Mouse (Mus musculus) CD4-positive naive resting alpha-beta T cell, adult 57 days (primary cell): ENCODE results near the gene Ablim2. TPM values are rescaled to one million over a fixed set of nuclear protein-coding genes. Genes with fewer than 3 reads are reported as not detected.

Experiments used
- total RNA-seq: library from RNA; stranded (reverse); gene quantifications from one replicate; pipeline ENCODE4 v1.2.4, GENCODE M21; 2023

The Ablim2 gene
- total RNA-seq: 5.0 TPM

DNA sequence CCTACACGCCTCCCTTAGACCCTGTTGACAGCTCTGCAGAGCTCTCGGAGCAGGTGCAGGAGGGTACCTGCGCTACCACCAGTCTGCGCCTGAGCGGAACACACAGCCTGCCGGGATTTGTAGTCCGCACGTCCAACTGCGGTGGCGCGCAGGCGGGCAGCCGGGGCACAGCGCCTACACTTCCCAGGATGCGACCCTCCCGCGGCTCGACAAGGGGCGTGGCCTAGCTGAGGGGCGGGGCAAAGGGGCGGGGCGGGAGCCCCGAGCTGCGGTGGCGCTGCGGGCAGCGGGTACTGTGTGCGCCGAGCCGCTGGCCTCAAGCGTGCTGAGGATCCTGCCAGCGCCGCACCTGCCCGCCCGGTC, at the start of gene Ablim2:
TSS of gene Ablim2 (plus strand) at position 242 of the 363 bp plus-strand sequence.

DNA sequence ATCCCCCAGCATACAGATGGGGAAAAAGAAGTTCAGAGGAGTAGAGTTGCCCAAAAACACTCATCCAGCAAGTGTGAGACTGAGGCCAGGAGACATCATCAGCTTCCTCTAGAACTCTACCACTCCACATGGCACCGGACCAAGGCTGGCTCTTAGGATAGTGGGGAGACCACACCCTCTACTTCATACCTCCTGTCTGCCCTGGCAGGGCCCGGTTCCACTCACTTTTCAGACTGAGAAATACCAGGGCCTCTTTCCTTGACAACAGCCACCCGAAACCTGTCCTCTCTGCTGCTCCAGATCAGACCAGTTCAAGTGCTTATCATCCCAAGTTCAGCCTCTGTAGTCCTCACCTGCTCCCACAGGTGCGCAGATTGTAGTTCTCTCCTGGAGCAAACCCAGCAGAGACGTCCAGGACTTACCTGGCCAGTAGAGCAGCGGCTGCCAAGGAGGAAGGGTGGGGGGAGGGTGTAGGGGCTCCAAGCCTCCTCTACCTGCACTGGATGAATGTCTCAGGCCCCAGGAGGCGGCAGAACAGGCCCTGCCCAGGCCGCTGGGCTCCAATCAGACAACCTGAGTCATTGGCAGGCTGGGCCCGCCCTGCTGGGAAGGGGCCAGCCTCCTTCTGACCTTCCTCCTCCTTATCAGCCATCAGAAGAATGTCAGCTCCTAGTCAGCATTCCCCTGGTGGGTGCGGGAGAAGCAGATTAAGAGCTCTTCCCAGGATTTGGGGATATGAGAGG, 18.0 kb upstream of the Ablim2 start, which contains the start of gene Sh3tc1:
TSS of gene Sh3tc1 (minus strand) at position 452 of the 743 bp plus-strand sequence.

DNA sequence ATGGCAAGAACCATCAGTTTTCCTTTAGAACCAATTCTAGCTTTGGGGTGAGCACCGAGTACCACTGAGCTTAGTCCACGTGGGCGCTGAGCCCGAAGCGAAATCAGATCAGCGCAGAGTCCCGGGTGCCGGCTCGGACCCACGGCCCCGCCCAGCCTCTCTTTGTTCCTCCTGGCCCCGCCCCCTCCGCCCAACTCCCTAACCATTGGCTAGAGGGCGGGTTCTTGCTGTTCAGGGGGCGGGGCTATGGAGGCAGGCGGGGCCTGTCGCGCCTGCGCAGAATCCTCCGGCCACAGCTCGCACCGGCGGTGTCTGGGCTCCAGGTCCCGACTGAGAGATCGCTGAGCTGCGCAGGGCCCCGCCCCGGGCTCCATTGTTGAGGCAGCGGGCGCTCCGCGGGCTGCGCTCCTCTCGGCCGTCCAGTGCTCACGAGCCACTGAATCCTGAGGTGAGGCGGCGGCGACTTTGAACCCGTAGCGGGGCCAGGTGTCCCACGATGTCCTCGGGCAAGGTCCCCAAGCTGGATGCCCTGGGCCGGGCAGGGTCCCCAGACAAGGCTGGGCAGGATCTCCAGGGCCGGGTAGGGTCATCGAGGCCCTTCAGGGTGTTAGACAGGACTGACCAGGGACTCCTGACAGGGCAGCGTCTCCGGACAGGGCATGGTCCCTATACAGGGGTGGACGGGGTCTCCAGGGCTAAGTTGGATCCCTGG, 135.6 kb downstream of the Ablim2 start, which contains the start of gene Afap1:
TSS of gene Afap1 (plus strand) at position 227 of the 712 bp plus-strand sequence.

Other genes starting within 250 kb of the Ablim2 start
- gene Cpz, start 232.2 kb upstream of the Ablim2 start, total RNA-seq: not detected
- 9.4 TPM for gene Trmt44, start 182.8 kb upstream of the Ablim2 start, total RNA-seq
- 42.3 TPM for gene Acox3, start 174.8 kb upstream of the Ablim2 start, total RNA-seq
- gene Htra3, start 78.1 kb upstream of the Ablim2 start, total RNA-seq: not detected
- 2.7 TPM for gene Sh3tc1, start 17.9 kb upstream of the Ablim2 start, total RNA-seq
- 17.3 TPM for gene Afap1, start 135.4 kb downstream of the Ablim2 start, total RNA-seq